Mouse (Mus musculus): ENCODE data around the gene Onecut1. TPM values are rescaled to one million over a fixed set of nuclear protein-coding genes. Genes with fewer than 3 reads are reported as not detected.

Onecut1 gene
- polyA plus RNA-seq, 1 experiment from 2014 or later, result 10.7 TPM

- H3K36me3 ChIP-seq, result no peaks in the 10 kb centered on the region
- H3K27me3 ChIP-seq, result peaks cover 90% of the 10 kb centered on the region
- no peak overlapping the region for H3K27ac ChIP-seq
- no peak for ATAC-seq
- H3K4me3 ChIP-seq (replicated peaks), result peak overlapping the region; percentile 2; the same call in 1 of the 2 replicates
- peaks cover 27% of the 10 kb centered on the region for H3K4me1 ChIP-seq (replicated peaks)
- no peak overlapping the region for H3K9ac ChIP-seq (replicated peaks)
- H3K9me3 ChIP-seq, result no peaks in the 10 kb centered on the region
- H3K4me2 ChIP-seq (replicated peaks), result peak overlapping the region; percentile 4
- 2% methylated on average over 5 of the region's 5 CpGs for WGBS
These were observed 10.1 kb upstream of the Onecut1 start for GRCm38 (mm10) chr9:74851601-74852000.

- no peak for ATAC-seq
- no peak overlapping the region for H3K9ac ChIP-seq (replicated peaks)
- peak overlapping the region; percentile 25 for H3K4me2 ChIP-seq (replicated peaks)
- no peak overlapping the region for H3K4me3 ChIP-seq (replicated peaks)
- H3K9me3 ChIP-seq, result no peaks in the 10 kb centered on the region
- peaks cover 90% of the 10 kb centered on the region for H3K27me3 ChIP-seq
- H3K4me1 ChIP-seq (replicated peaks), result peaks cover 27% of the 10 kb centered on the region
- no peak overlapping the region for H3K27ac ChIP-seq
- no peaks in the 10 kb centered on the region for H3K36me3 ChIP-seq
- 1% methylated on average over 4 of the region's 4 CpGs for WGBS
These were observed 9.4 kb upstream of the Onecut1 start for GRCm38 (mm10) chr9:74852361-74852760.

GRCm38 (mm10) chr9:74853191-74854072 lies 8.3 kb upstream of the Onecut1 start:
- Histone ChIP-seq H3K4me2 (replicated peaks) (peak overlapping the region; percentile 19), H3K4me3 (replicated peaks) (peak overlapping the region; percentile 2), H3K9me3 (no peaks in the 10 kb centered on the region), H3K27ac (no peak overlapping the region), H3K36me3 (no peaks in the 10 kb centered on the region), H3K27me3 (peaks cover 91% of the 10 kb centered on the region), H3K4me1 (replicated peaks) (peaks cover 23% of the 10 kb centered on the region), H3K9ac (replicated peaks) (peak overlapping the region; percentile 26; the same call in 1 of the 2 replicates)
- no peak for ATAC-seq
- 1% methylated on average over 28 of the region's 28 CpGs for WGBS

GRCm38 (mm10) chr9:74854073-74854591 lies 7.6 kb upstream of the Onecut1 start:
- 0% methylated on average over 25 of the region's 25 CpGs for WGBS
- Histone ChIP-seq H3K4me3 (replicated peaks) (peak overlapping the region; percentile 2), H3K27me3 (peaks cover 93% of the 10 kb centered on the region), H3K36me3 (no peaks in the 10 kb centered on the region), H3K4me1 (replicated peaks) (peaks cover 16% of the 10 kb centered on the region), H3K4me2 (replicated peaks) (peak overlapping the region; percentile 19), H3K27ac (peak overlapping the region; percentile 40), H3K9me3 (no peaks in the 10 kb centered on the region), H3K9ac (replicated peaks) (peak overlapping the region; percentile 26)
- ATAC-seq, result peak; percentile 38; the same call in 1 of the 2 replicates

GRCm38 (mm10) chr9:74855446-74855845 lies 6.3 kb upstream of the Onecut1 start:
- peaks cover 14% of the 10 kb centered on the region; the same call in 1 of the 2 replicates for H3K4me1 ChIP-seq (replicated peaks)
- H3K9ac ChIP-seq (replicated peaks), result no peak overlapping the region
- H3K9me3 ChIP-seq, result no peaks in the 10 kb centered on the region
- no peak overlapping the region for H3K27ac ChIP-seq
- no peak overlapping the region for H3K4me2 ChIP-seq (replicated peaks)
- no peak for ATAC-seq
- H3K4me3 ChIP-seq (replicated peaks), result no peak overlapping the region
- no peaks in the 10 kb centered on the region for H3K36me3 ChIP-seq
- 3% methylated on average over 4 of the region's 4 CpGs for WGBS
- peaks cover 100% of the 10 kb centered on the region for H3K27me3 ChIP-seq

- peaks cover 97% of the 10 kb centered on the region for H3K27me3 ChIP-seq
- peaks cover 24% of the 10 kb centered on the region; the same call in 1 of the 2 replicates for H3K4me1 ChIP-seq (replicated peaks)
- no peak overlapping the region for H3K9ac ChIP-seq (replicated peaks)
- no peak overlapping the region for H3K27ac ChIP-seq
- no peak overlapping the region for H3K4me2 ChIP-seq (replicated peaks)
- no peaks in the 10 kb centered on the region for H3K9me3 ChIP-seq
- H3K36me3 ChIP-seq, result no peaks in the 10 kb centered on the region
- H3K4me3 ChIP-seq (replicated peaks), result 0 out of 2 replicates have a peak overlapping the region, but pooled peaks have one; percentile 2
- WGBS, result 2% methylated on average over 28 of the region's 28 CpGs
- no peak for ATAC-seq
These were observed 4.9 kb upstream of the Onecut1 start for GRCm38 (mm10) chr9:74856578-74857507.

GRCm38 (mm10) chr9:74857508-74857840 lies 4.2 kb upstream of the Onecut1 start:
- 3% methylated on average over 7 of the region's 7 CpGs for WGBS
- Histone ChIP-seq H3K36me3 (no peaks in the 10 kb centered on the region), H3K9ac (replicated peaks) (no peak overlapping the region), H3K27me3 (peaks cover 95% of the 10 kb centered on the region), H3K27ac (no peak overlapping the region), H3K9me3 (no peaks in the 10 kb centered on the region), H3K4me1 (replicated peaks) (peaks cover 30% of the 10 kb centered on the region), H3K4me3 (replicated peaks) (0 out of 2 replicates have a peak overlapping the region, but pooled peaks have one; percentile 2), H3K4me2 (replicated peaks) (no peak overlapping the region)
- ATAC-seq, result no peak

- Histone ChIP-seq H3K9me3 (no peaks in the 10 kb centered on the region), H3K27me3 (peaks cover 95% of the 10 kb centered on the region), H3K4me1 (replicated peaks) (peaks cover 36% of the 10 kb centered on the region), H3K36me3 (no peaks in the 10 kb centered on the region), H3K27ac (no peak overlapping the region), H3K4me2 (replicated peaks) (no peak overlapping the region), H3K9ac (replicated peaks) (no peak overlapping the region), H3K4me3 (replicated peaks) (no peak overlapping the region)
- WGBS, result 4% methylated on average over 5 of the region's 5 CpGs
- no peak for ATAC-seq
These were observed 3.6 kb upstream of the Onecut1 start for GRCm38 (mm10) chr9:74858111-74858510.

- no peak overlapping the region for H3K9ac ChIP-seq (replicated peaks)
- peaks cover 52% of the 10 kb centered on the region for H3K4me1 ChIP-seq (replicated peaks)
- ATAC-seq, result no peak
- H3K36me3 ChIP-seq, result no peaks in the 10 kb centered on the region
- peaks cover 95% of the 10 kb centered on the region for H3K27me3 ChIP-seq
- peak overlapping the region; percentile 62; the same call in 1 of the 2 replicates for H3K4me3 ChIP-seq (replicated peaks)
- H3K4me2 ChIP-seq (replicated peaks), result peak overlapping the region; percentile 89
- WGBS, result 4% methylated on average over 18 of the region's 18 CpGs
- H3K9me3 ChIP-seq, result no peaks in the 10 kb centered on the region
- peak overlapping the region; percentile 39; the same call in 1 of the 2 replicates for H3K27ac ChIP-seq
These were observed 1.3 kb upstream of the Onecut1 start for GRCm38 (mm10) chr9:74860461-74860860.

- peak overlapping the region; percentile 90 for H3K27ac ChIP-seq
- peaks cover 95% of the 10 kb centered on the region for H3K27me3 ChIP-seq
- H3K4me1 ChIP-seq (replicated peaks), result peaks cover 57% of the 10 kb centered on the region
- under 1% methylated on average over 48 of the region's 48 CpGs for WGBS
- peak; percentile 40 for ATAC-seq
- peak overlapping the region; percentile 84 for H3K9ac ChIP-seq (replicated peaks)
- H3K4me2 ChIP-seq (replicated peaks), result peak overlapping the region; percentile 89
- H3K36me3 ChIP-seq, result no peaks in the 10 kb centered on the region
- H3K9me3 ChIP-seq, result no peaks in the 10 kb centered on the region
- H3K4me3 ChIP-seq (replicated peaks), result peak overlapping the region; percentile 62
These were observed 517 bp downstream of the Onecut1 start for GRCm38 (mm10) chr9:74862096-74862780.
